Mouse (Mus musculus) right cerebral cortex, postnatal 4 days (tissue): Measurements from ENCODE around the gene Nr4a3.
A peak's percentile ranks its signal among the peaks of the same experiment; 100 is the strongest.

Source experiments
- DNase-seq: peaks from one replicate; pipeline ENCODE4 v3.0.0-alpha.2; 2022

Gene Nr4a3

GRCm38 (mm10) chr4:48044491-48045211 lies at the start of gene Nr4a3:
Nr4a3 (plus strand) TSS chr4:48045153.
- peak; percentile 82 for DNase-seq

- no peak for DNase-seq
These were observed 42.0 kb upstream of the Nr4a3 start for GRCm38 (mm10) chr4:48002969-48003368.

- no peak for DNase-seq
These were observed 41.5 kb upstream of the Nr4a3 start for GRCm38 (mm10) chr4:48003456-48003855.

- DNase-seq, result no peak
These were observed 38.6 kb upstream of the Nr4a3 start for GRCm38 (mm10) chr4:48006355-48006754.

GRCm38 (mm10) chr4:48012209-48012608 lies 32.7 kb upstream of the Nr4a3 start:
- DNase-seq, result no peak

GRCm38 (mm10) chr4:48022966-48023365 lies 22.0 kb upstream of the Nr4a3 start:
- DNase-seq, result no peak

GRCm38 (mm10) chr4:48029652-48030051 lies 15.3 kb upstream of the Nr4a3 start:
- DNase-seq, result no peak

GRCm38 (mm10) chr4:48034287-48034686 lies 10.7 kb upstream of the Nr4a3 start:
- no peak for DNase-seq

- DNase-seq, result no peak
These were observed 7.3 kb upstream of the Nr4a3 start for GRCm38 (mm10) chr4:48037646-48038045.

GRCm38 (mm10) chr4:48038847-48039246 lies 6.1 kb upstream of the Nr4a3 start:
- no peak for DNase-seq

- DNase-seq, result no peak
These were observed 5.2 kb upstream of the Nr4a3 start for GRCm38 (mm10) chr4:48039736-48040135.

GRCm38 (mm10) chr4:48042466-48042785 lies 2.5 kb upstream of the Nr4a3 start:
- DNase-seq, result no peak

GRCm38 (mm10) chr4:48042786-48043701 lies 1.9 kb upstream of the Nr4a3 start:
- peak; percentile 94 for DNase-seq

- DNase-seq, result no peak
These were observed 837 bp upstream of the Nr4a3 start for GRCm38 (mm10) chr4:48044141-48044490.

GRCm38 (mm10) chr4:48045281-48045720 lies 348 bp downstream of the Nr4a3 start:
- peak; percentile 39 for DNase-seq

- DNase-seq, result peak; percentile 53
These were observed 938 bp downstream of the Nr4a3 start for GRCm38 (mm10) chr4:48045721-48046460.

- DNase-seq, result no peak
These were observed 1.5 kb downstream of the Nr4a3 start for GRCm38 (mm10) chr4:48046461-48046901.

- DNase-seq, result peak; percentile 17
These were observed 2.3 kb downstream of the Nr4a3 start for GRCm38 (mm10) chr4:48047136-48047765.

GRCm38 (mm10) chr4:48047766-48048371 lies 2.9 kb downstream of the Nr4a3 start:
- peak; percentile 39 for DNase-seq

GRCm38 (mm10) chr4:48048456-48049315 lies 3.7 kb downstream of the Nr4a3 start:
- no peak for DNase-seq

- no peak for DNase-seq
These were observed 5.1 kb downstream of the Nr4a3 start for GRCm38 (mm10) chr4:48050020-48050419.
